Mouse (Mus musculus) urinary bladder, postnatal 36 days (tissue): ENCODE results near the gene Nle1.

Experiments
- DNase-seq, 2 experiments: peaks; one replicate each; pipeline ENCODE4 v3.0.0; 2022; ENCODE audit warnings: low spot score in 2 of 2, mixed read lengths in 1 of 2

The Nle1 gene

GRCm38 (mm10) chr11:82914711-82915352, 6.6 kb upstream of the Nle1 start:
- DNase-seq, result peak; percentile 50 to 75

GRCm38 (mm10) chr11:82910679-82911389, 2.6 kb upstream of the Nle1 start:
- DNase-seq, result no peak

- no peak for DNase-seq
Measured at GRCm38 (mm10) chr11:82910250-82910649, 2.0 kb upstream of the Nle1 start, which contains the start of gene Unc45b. TSS of gene Unc45b (plus strand) at chr11:82910550.

GRCm38 (mm10) chr11:82908608-82908989, 388 bp upstream of the Nle1 start:
- DNase-seq, result no peak

- DNase-seq, result no peak
Measured at GRCm38 (mm10) chr11:82905816-82906215, 2.4 kb downstream of the Nle1 start.

- no peak for DNase-seq
Measured at GRCm38 (mm10) chr11:82904952-82905351, 3.3 kb downstream of the Nle1 start.

GRCm38 (mm10) chr11:82901606-82902310, 6.5 kb downstream of the Nle1 start:
- no peak for DNase-seq

GRCm38 (mm10) chr11:82899720-82900119, 8.5 kb downstream of the Nle1 start:
- no peak for DNase-seq

- DNase-seq, result no peak
Measured at GRCm38 (mm10) chr11:82897478-82897877, 10.7 kb downstream of the Nle1 start.

- DNase-seq, result no peak
Measured at GRCm38 (mm10) chr11:82891936-82892335, 16.3 kb downstream of the Nle1 start, which contains the start of gene Fndc8. TSS of gene Fndc8 (plus strand) at chr11:82892124.

- peak; percentile 93 to 94 for DNase-seq
Measured at GRCm38 (mm10) chr11:82890342-82890762, 17.9 kb downstream of the Nle1 start, which contains the start of gene Rad51d. TSS of gene Rad51d (minus strand) at chr11:82890614.

GRCm38 (mm10) chr11:82889524-82890341, 18.5 kb downstream of the Nle1 start:
- peak; percentile 6 to 9 for DNase-seq

GRCm38 (mm10) chr11:82888491-82888946, 19.7 kb downstream of the Nle1 start:
- DNase-seq, result peak in 1 of 2 experiments; percentile 32

GRCm38 (mm10) chr11:82886559-82886958, 21.7 kb downstream of the Nle1 start:
- no peak for DNase-seq

- no peak for DNase-seq
Measured at GRCm38 (mm10) chr11:82883180-82883579, 25.0 kb downstream of the Nle1 start.

- no peak for DNase-seq
Measured at GRCm38 (mm10) chr11:82877726-82878344, 30.4 kb downstream of the Nle1 start.

GRCm38 (mm10) chr11:82875631-82876030, 32.6 kb downstream of the Nle1 start:
- DNase-seq, result no peak

- no peak for DNase-seq
Measured at GRCm38 (mm10) chr11:82874924-82875323, 33.3 kb downstream of the Nle1 start.

GRCm38 (mm10) chr11:82871031-82871446, 37.2 kb downstream of the Nle1 start, which contains the start of gene Rffl:
TSS of gene Rffl (minus strand) at chr11:82871210.
- DNase-seq, result peak; percentile 88 to 92

GRCm38 (mm10) chr11:82870173-82871030, 37.8 kb downstream of the Nle1 start:
- peak; percentile 47 to 58 for DNase-seq
